Mouse (Mus musculus): ENCODE measurements around the gene Pld5. TPM values are rescaled to one million over a fixed set of nuclear protein-coding genes. Genes with fewer than 3 reads are reported as not detected.

Pld5 gene
- polyA plus RNA-seq, 1 experiment from 2014 or later, result 0.60 TPM

DNA sequence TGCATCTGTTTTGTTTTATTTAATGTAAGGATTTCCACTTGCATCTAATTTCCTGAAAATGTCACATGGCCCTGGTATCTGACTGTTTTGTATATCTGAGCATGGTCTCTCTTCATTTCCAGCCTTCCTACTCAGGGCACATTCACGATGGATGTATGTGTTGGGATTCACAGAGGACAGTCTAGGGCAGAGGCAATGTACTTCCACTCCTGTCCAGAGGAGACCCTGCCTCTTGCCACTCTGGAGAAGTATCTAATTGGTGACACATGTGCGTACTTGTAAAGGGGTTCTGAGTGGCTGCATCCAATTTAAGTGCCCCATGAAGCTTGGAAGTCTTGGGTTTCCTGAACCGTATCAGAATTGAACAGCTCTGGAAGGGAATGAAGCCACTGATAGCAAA is 324.7 kb downstream of the Pld5 start:
- Histone ChIP-seq H3K9me3 (replicated peaks) (no peaks in the 10 kb centered on the region), H3K9ac (no peak overlapping the region), H3K4me2 (no peak overlapping the region), H3K4me3 (no peak overlapping the region), H3K36me3 (no peaks in the 10 kb centered on the region), H3K27ac (ENCODE audit: poor library complexity, severe bottlenecking) (no peak overlapping the region), H3K27me3 (replicated peaks) (no peaks in the 10 kb centered on the region), H3K4me1 (replicated peaks) (no peaks in the 10 kb centered on the region)
- no peak for ATAC-seq (ENCODE audit: insufficient number of reproducible peaks, low FRiP score)
- WGBS, result 82% methylated on average over 3 of the region's 3 CpGs

DNA sequence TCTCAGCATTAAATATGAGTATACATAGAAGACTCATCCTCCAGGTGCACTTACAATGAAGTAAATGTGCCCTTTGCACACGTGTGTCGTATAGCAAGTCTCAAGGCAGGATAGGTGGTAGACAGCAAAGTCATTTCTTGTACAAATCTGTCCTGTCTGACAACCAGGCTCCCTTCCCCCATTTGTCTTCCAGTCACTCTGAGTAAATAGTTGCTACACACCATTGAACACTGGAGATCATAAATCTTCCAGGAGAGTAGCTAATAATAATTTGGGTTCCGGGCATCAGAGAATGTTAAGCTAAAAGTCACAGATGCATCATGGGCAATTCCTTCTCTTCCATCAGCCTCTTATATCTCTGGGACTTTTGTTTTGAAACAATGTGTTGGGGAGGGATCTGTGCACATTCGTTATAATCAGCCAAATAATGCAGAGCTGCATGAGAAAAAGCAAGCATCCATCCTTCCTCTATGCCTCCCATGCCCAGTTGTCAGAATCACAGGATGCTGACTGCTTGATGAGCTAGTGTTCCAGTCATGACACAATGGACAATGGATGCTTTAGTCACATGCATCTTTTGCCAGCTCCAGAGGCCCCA is 328.3 kb downstream of the Pld5 start:
- Histone ChIP-seq H3K27ac (ENCODE audit: poor library complexity, severe bottlenecking) (no peak overlapping the region), H3K4me2 (no peak overlapping the region), H3K36me3 (no peaks in the 10 kb centered on the region), H3K9me3 (replicated peaks) (no peaks in the 10 kb centered on the region), H3K4me1 (replicated peaks) (no peaks in the 10 kb centered on the region), H3K4me3 (no peak overlapping the region), H3K9ac (no peak overlapping the region), H3K27me3 (replicated peaks) (no peaks in the 10 kb centered on the region)
- WGBS, result 79% methylated on average over 4 of the region's 4 CpGs
- no peak for ATAC-seq (ENCODE audit: insufficient number of reproducible peaks, low FRiP score)

DNA sequence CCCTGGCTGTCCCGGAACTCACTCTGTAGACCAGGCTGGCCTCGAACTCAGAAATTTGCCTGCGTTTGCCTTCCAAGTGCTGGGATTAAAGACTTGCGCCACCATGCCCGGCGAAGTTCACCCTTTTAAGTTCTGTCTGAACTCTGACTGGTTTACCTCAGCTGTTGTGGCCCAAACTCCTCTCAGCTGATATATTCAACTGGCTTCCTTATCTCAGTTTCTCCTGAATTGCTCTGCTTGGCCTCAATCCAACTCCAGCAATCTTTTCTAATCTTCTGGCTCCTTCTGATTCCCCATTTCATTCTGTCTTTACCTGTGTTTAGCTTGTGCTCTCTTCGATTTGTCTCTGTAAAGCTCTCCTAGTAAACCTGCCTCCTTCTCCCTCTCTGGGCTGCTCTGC is 331.9 kb downstream of the Pld5 start:
- no peak overlapping the region for H3K4me2 ChIP-seq
- no peaks in the 10 kb centered on the region for H3K27me3 ChIP-seq (replicated peaks)
- no peak overlapping the region for H3K9ac ChIP-seq
- H3K4me3 ChIP-seq, result no peak overlapping the region
- no peak for ATAC-seq (ENCODE audit: insufficient number of reproducible peaks, low FRiP score)
- H3K4me1 ChIP-seq (replicated peaks), result no peaks in the 10 kb centered on the region
- no peaks in the 10 kb centered on the region for H3K36me3 ChIP-seq
- 83% methylated on average over 7 of the region's 7 CpGs for WGBS
- no peaks in the 10 kb centered on the region for H3K9me3 ChIP-seq (replicated peaks)
- no peak overlapping the region for H3K27ac ChIP-seq (ENCODE audit: poor library complexity, severe bottlenecking)

GRCm38 (mm10) chr1:175938731-175939130 is 336.4 kb downstream of the Pld5 start:
- no peaks in the 10 kb centered on the region for H3K9me3 ChIP-seq (replicated peaks)
- H3K4me2 ChIP-seq, result no peak overlapping the region
- no peaks in the 10 kb centered on the region for H3K4me1 ChIP-seq (replicated peaks)
- H3K36me3 ChIP-seq, result no peaks in the 10 kb centered on the region
- ATAC-seq (ENCODE audit: insufficient number of reproducible peaks, low FRiP score), result no peak
- no peak overlapping the region for H3K4me3 ChIP-seq
- no peaks in the 10 kb centered on the region for H3K27me3 ChIP-seq (replicated peaks)
- H3K27ac ChIP-seq (ENCODE audit: poor library complexity, severe bottlenecking), result no peak overlapping the region
- WGBS, result 76% methylated on average over 3 of the region's 3 CpGs
- H3K9ac ChIP-seq, result no peak overlapping the region

GRCm38 (mm10) chr1:175936282-175936737 is 338.8 kb downstream of the Pld5 start:
- Histone ChIP-seq H3K36me3 (no peaks in the 10 kb centered on the region), H3K27ac (ENCODE audit: poor library complexity, severe bottlenecking) (no peak overlapping the region), H3K4me1 (replicated peaks) (no peaks in the 10 kb centered on the region), H3K27me3 (replicated peaks) (no peaks in the 10 kb centered on the region), H3K9ac (peak overlapping the region; percentile 50; the same call in 1 of the 2 replicates), H3K4me3 (peak overlapping the region; percentile 14; the same call in 1 of the 2 replicates), H3K4me2 (peak overlapping the region; percentile 62), H3K9me3 (replicated peaks) (no peaks in the 10 kb centered on the region)
- 10% methylated on average over 11 of the region's 11 CpGs for WGBS
- ATAC-seq (ENCODE audit: insufficient number of reproducible peaks, low FRiP score), result no peak

GRCm38 (mm10) chr1:175931391-175931790 is 343.7 kb downstream of the Pld5 start:
- Histone ChIP-seq H3K4me3 (no peak overlapping the region), H3K27ac (ENCODE audit: poor library complexity, severe bottlenecking) (no peak overlapping the region), H3K27me3 (replicated peaks) (no peaks in the 10 kb centered on the region), H3K4me1 (replicated peaks) (no peaks in the 10 kb centered on the region), H3K9ac (no peak overlapping the region), H3K4me2 (no peak overlapping the region), H3K9me3 (replicated peaks) (no peaks in the 10 kb centered on the region), H3K36me3 (no peaks in the 10 kb centered on the region)
- ATAC-seq (ENCODE audit: insufficient number of reproducible peaks, low FRiP score), result no peak
- WGBS, result 89% methylated on average over 5 of the region's 5 CpGs

DNA sequence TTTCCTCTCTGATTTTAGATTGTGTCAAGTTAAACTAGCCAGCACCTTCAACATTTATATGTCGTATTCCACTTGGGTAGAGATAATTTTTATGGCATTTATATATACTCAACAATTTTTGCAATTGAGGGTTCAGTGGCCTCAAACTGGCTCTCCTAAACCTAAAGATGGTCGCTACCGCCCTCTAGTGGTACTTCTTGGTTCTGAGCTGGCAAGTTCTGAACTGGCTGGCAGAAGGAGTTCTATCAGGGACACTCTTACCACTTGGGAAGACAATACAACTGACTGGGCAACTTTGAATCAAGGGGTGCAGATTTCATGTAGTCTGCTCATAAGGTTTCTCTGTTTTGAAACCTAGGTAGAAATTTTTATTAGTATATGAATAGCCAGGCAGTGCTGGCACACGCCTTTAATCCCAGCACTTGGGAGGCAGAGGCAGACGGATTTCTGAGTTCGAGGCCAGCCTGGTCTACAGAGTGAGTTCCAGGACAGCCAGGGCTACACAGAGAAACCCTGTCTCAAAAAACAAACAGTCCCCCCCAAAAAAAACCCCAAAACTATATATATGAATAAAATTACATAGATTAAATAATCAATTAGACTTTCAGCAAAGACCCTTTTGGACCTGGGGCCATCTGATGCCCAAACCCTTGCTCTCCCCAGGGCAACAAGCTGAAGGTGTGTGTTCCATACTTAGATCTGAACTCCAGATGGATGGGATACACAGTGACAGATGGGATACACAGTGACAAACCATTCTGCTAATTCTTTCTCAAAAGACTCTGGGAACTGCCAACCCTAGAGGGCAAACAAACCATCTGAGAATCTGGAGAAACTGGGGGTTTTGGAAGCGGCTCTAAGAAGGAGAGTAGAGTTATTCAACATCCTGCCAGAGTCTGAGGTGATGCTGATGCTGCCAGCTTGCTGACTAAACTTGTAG is 351.0 kb downstream of the Pld5 start:
- Histone ChIP-seq H3K27ac (ENCODE audit: poor library complexity, severe bottlenecking) (no peak overlapping the region), H3K4me2 (no peak overlapping the region), H3K27me3 (replicated peaks) (no peaks in the 10 kb centered on the region), H3K36me3 (no peaks in the 10 kb centered on the region), H3K4me1 (replicated peaks) (no peaks in the 10 kb centered on the region), H3K9ac (no peak overlapping the region), H3K9me3 (replicated peaks) (no peaks in the 10 kb centered on the region), H3K4me3 (no peak overlapping the region)
- ATAC-seq (ENCODE audit: insufficient number of reproducible peaks, low FRiP score), result no peak
- WGBS, result 44% methylated on average over 7 of the region's 7 CpGs

DNA sequence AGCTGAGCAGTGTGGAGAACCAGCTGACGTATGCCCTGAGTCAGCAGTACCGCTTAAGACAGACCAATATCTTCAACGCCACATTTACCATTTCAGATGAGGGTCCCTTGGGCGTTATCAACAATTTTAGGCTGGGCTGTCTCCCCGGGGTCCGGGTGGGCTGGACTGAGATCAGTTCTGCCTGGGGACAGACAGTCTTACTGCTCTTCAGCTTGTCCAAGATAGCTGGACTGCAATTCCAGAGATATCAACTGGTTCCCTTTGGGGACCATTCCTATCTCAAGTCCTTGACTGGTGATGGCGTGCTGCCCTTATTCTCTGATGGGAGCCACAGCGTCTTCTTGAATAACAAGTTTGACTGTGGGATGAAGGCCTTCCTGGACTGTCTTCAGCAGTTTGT is 354.0 kb downstream of the Pld5 start:
- no peak overlapping the region for H3K4me3 ChIP-seq
- H3K9ac ChIP-seq, result no peak overlapping the region
- no peaks in the 10 kb centered on the region for H3K36me3 ChIP-seq
- H3K4me1 ChIP-seq (replicated peaks), result no peaks in the 10 kb centered on the region; the same call in 1 of the 2 replicates
- no peaks in the 10 kb centered on the region for H3K27me3 ChIP-seq (replicated peaks)
- ATAC-seq (ENCODE audit: insufficient number of reproducible peaks, low FRiP score), result no peak
- H3K27ac ChIP-seq (ENCODE audit: poor library complexity, severe bottlenecking), result no peak overlapping the region
- 69% methylated on average over 8 of the region's 8 CpGs for WGBS
- H3K4me2 ChIP-seq, result no peak overlapping the region
- H3K9me3 ChIP-seq (replicated peaks), result no peaks in the 10 kb centered on the region

DNA sequence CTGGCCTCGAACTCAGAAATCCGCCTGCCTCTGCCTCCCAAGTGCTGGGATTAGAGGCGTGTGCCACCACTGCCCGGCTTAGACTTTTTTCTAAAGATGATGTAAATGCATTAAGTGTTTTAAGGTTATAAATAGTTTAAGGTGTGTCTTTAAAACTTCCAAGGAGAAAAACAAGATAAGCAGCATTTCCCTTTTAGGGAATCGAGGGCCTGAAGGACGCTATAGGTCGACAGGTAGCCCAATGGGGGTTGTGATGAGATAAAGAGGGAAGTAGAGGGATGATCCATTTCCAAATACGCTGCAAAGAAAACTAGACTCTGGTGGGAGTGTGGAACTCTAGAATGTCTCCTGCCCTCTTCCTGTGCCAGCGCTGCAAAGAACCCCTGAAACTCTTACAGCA is 355.1 kb downstream of the Pld5 start, which contains the start of gene Gm38100:
TSS of gene Gm38100 (plus strand) at position 301 of the 400 bp plus-strand sequence.
- 81% methylated on average over 9 of the region's 9 CpGs for WGBS
- Histone ChIP-seq H3K36me3 (no peaks in the 10 kb centered on the region), H3K4me3 (no peak within 1 kb of the TSS), H3K9ac (no peak within 1 kb of the TSS), H3K9me3 (replicated peaks) (no peaks in the 10 kb centered on the region), H3K27ac (ENCODE audit: poor library complexity, severe bottlenecking) (no peak within 1 kb of the TSS), H3K4me1 (replicated peaks) (no peaks in the 10 kb centered on the region; the same call in 1 of the 2 replicates), H3K27me3 (replicated peaks) (no peaks in the 10 kb centered on the region), H3K4me2 (no peak within 1 kb of the TSS)
- no peak for ATAC-seq (ENCODE audit: insufficient number of reproducible peaks, low FRiP score)

GRCm38 (mm10) chr1:175913728-175914303 is 361.3 kb downstream of the Pld5 start:
- no peaks in the 10 kb centered on the region for H3K27me3 ChIP-seq (replicated peaks)
- H3K9me3 ChIP-seq (replicated peaks), result no peaks in the 10 kb centered on the region
- H3K4me2 ChIP-seq, result no peak overlapping the region
- no peak overlapping the region for H3K27ac ChIP-seq (ENCODE audit: poor library complexity, severe bottlenecking)
- H3K9ac ChIP-seq, result no peak overlapping the region
- peaks cover 15% of the 10 kb centered on the region for H3K36me3 ChIP-seq
- H3K4me1 ChIP-seq (replicated peaks), result no peaks in the 10 kb centered on the region; the same call in 1 of the 2 replicates
- H3K4me3 ChIP-seq, result no peak overlapping the region
- no peak for ATAC-seq (ENCODE audit: insufficient number of reproducible peaks, low FRiP score)
- 67% methylated on average over 5 of the region's 5 CpGs for WGBS

All from heart, embryonic 12.5 days (tissue).